Mouse (Mus musculus) ES-E14 (cell line): Measurements from ENCODE around the gene Ttll7.

Experiments
- CHD2 ChIP-seq: IDR thresholded peaks from 2 replicates; pipeline ENCODE4 v1.6.1; 2014; ENCODE audit warnings: mild to moderate bottlenecking, low read depth, low read length, inconsistent platforms
- HCFC1 ChIP-seq: IDR thresholded peaks from 2 replicates; pipeline ENCODE4 v1.6.1; 2012; ENCODE audit warnings: low read length, inconsistent platforms, borderline replicate concordance; ENCODE audit not compliant: insufficient read depth
- MAFK ChIP-seq: IDR thresholded peaks from 2 replicates; pipeline ENCODE4 v1.6.1; 2014; ENCODE audit warnings: mild to moderate bottlenecking, low read depth, low read length, inconsistent platforms; ENCODE audit not compliant: insufficient read depth
- ZC3H11A ChIP-seq: IDR thresholded peaks from 2 replicates; pipeline ENCODE4 v1.6.1; 2012; ENCODE audit warnings: low read depth, mild to moderate bottlenecking, inconsistent platforms, low read length, borderline replicate concordance
- ZNF384 ChIP-seq: IDR thresholded peaks from 2 replicates; pipeline ENCODE4 v1.6.1; 2012; ENCODE audit warnings: low read depth, low read length, inconsistent platforms

DNA sequence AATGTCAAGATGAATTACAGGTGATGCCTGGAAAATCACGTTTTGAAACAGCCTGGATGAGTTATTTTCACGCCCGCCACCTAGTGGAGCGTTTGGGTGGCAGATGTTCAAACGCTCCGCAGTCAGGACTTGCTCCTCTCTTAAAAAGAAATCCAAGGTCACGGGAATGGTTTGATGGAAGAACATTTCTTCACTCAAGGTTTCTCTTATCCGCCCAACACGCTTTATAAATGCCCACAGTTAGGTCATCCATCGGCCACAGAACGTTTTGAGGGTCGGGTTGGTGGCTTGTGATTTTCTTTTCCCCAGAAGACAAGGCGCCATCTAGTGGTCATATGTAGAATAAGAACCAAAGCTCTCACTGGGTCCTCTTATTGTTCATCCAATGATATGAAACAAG, 93.7 kb downstream of the Ttll7 start:
- TF ChIP-seq ZNF384 (no peak), ZC3H11A (0 out of 2 replicates have a peak, but pooled peaks have one; percentile 25), HCFC1 (no peak), MAFK (no peak), CHD2 (no peak)
